Mouse (Mus musculus): ENCODE results near the gene Pcbp1.

The Pcbp1 gene

DNA sequence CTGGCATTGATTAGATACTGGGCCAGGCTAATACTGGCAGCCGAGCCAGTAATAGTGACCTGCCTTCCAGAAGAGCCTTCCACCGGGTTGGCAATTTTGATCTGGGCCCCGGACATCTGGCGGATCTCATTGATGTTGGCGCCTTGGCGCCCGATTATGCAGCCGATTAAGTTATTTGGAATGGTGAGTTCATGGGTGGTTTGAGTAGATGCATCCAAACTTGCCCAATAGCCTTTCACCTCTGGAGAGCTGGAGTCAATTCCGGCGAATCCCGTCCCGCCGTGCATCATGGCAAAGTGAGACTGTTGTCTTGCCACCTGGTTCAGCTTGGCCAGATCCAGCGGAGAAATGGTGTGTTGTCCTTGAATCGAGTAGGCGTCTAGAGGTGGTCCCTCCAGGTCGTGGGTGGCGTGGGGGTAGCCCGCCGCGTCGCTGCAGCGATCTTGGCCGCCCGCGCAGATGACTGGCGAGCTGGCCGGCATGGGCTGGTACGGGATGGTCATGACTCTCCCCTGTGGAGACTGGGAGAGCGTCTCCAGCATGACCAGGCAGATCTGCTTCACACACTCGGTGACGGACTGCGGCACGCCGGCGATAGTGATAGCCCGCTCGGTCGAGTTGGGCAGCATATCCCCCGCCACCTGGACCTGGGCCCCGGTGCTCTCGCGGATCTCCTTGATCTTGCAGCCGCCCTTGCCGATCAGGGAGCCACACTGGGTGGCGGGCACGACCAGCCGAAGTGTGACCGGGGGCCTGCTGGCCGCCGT, 1.1 kb downstream of the Pcbp1 start:
- CTCF ChIA-PET = interaction anchor here (0.6 kb wide), 1 partner anchor 608 kb away, joined by 4 read pairs; no protein-coding TSS in a partner anchor

DNA sequence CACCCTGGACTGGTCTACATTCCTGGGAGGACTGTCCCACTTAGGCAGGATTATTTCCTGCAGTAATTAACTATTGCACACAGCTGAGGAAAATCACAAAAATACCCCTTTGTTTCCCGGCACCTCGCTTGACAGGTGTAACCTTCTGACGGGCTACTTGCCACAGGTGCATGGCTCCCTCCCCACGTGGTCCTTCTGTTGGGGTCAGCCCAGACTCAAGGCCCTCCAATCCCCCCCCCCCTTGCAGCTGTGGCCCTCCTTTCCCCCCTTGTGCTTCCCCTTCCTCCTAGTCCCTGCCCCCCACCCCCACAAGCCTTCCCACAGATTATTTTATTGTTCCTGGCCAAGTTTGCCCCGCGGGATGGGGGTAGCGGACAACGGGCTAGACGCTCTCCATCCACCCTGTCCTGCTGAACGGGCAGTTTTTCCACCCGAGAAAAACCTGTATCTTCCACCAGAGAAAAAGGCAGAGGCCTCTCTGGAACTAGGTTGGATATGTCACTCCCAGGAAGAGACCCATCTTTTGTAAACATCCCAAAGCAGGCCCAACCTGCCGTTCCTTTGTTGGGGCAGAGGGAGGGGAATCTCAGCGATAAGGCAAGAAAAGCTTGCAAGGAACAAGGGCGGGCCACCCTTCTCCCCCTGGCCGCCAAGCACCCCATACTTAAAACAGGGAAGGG, 2.2 kb downstream of the Pcbp1 start:
- CTCF ChIA-PET = interaction anchor here (0.5 to 0.6 kb wide), 3 partner anchors 53 to 609 kb away, joined by 4 read pairs; no protein-coding TSS in a partner anchor

DNA sequence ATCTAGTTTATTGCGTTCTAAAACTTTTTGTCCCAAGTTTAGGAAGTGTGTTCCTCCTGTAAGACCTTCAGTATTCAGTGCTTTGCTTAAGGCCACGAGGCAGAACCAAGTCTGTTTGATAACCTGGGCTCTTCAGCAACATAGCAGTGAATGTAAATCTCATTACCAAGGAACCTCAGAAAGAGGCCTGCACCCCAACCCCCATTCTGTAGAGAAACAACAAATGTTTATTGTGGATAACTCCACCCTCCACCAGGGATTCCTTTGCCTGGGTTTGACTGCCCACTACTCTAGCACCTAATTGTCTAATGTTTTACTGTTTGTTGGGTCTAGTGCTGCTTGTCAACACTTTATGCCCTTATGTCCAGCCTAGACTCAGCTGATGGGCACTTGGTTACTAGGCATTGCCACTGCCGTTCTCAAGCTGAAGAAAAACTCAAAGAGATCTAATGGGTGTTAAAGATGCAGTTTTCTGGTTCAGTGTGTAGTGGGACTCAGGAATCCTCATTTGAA, 2.8 kb downstream of the Pcbp1 start:
- CTCF ChIA-PET = no interaction called here

DNA sequence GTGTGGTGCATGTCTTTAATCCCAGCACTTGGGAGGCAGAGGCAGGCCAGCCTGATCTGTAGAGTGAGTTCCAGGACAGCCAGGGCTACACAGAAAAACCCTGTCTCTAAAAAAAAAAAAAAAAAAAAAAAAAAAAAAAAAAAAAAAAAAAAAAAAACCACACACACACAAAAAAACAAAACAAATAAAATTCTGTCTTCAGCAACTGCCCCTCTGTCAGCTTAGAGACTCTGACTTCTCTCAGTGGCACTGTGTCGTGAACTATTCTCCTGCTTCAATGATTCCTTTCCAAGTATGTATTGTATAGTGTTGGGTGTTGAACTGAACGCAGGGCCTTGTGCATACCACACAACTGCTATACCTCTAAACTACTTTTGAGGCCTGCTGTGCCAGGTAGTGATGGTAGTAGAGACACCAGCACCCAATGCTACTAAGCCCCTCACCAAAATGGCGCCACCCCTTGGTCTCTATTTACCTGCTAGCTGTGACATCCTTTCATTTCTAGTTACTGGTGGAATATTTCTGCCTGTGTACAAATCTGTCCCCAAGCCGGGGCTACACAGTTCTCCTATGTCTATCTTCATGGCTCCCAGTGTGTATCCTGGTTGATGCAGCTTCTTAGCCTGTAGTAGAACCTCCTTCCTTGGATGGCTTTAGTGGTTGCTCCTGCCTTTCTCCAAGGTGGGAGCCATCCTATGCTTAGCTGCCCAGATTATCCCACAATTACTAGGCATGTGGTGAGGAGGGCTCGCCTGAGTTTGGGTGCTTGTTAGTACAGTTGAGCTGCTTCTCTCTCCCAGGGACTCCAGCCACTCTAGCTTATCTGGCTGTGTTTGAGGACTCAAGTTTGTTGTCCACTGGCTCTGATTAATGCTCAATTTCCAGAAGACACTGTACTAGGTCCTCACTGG, 3.9 kb downstream of the Pcbp1 start:
- CTCF ChIA-PET = interaction anchor here (0.6 to 0.8 kb wide), 2 partner anchors 45 to 280 kb away, joined by 3 to 4 read pairs; no protein-coding TSS in a partner anchor

DNA sequence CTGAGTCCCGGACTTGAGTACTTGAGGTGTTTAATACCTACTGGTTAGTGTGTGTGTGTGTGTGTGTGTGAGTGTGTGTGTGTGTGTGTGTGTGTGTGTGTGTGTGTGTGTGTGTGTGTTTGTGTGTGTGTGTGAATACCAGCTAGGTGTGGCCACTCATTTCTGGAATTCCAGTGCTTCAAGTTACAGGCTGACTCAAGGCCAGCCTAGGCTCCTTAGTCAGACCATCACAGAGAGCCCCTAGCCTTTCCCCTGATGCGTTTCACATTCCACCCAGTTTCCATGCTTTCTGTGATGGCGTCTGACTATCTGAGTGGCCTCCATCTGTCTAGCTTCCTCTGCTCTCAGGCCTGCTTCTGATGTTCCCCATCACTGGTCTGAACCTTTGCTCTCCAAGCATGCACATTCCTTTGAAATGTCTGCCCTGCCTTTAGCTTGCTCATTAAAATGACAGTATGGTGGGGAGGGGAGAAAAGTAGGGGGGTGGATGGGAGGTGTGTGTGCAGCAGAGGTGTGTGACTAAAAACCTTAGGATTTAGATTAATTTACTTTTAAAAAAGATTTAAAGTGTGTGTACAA, 6.3 kb downstream of the Pcbp1 start:
- CTCF ChIA-PET = no interaction called here

DNA sequence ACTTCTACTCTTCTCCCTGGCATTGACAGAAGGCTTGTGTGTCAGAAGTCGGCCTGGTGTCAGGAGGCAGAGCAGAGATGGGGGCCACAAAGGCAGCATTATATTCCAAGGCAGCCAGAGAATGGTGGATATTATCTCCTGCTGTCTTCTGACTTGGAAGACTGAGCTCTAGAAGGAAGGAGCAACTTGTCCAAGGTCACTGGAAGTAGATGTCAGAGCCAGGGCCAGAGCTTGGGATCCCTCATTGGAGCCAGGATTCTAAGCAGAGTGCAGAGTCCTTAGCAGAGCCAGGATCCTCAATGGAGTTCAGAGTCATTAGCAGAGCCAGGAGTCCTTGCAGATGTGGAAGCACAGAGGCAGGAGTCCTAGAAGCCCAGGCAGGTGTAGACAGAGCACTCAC, 10.1 kb downstream of the Pcbp1 start:
- CTCF ChIA-PET = no interaction called here

DNA sequence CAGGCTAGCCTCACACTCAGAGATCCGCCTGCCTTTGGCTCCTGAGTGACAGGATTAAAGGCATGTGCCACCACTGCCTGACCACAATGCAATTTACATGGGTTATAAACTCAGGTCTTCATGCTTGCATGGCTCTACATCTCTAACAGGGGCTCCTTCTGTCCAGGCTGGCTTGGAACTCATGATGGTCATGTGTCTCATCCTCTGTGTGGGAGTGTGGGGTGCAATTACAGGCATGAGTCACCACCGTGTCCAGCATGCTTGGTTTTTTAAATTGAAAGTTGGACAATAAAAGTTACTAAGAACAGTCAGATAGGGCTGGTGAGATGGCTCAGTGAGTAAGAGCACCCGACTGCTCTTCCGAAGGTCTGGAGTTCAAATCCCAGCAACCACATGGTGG, 12.8 kb downstream of the Pcbp1 start:
- CTCF ChIA-PET = no interaction called here

DNA sequence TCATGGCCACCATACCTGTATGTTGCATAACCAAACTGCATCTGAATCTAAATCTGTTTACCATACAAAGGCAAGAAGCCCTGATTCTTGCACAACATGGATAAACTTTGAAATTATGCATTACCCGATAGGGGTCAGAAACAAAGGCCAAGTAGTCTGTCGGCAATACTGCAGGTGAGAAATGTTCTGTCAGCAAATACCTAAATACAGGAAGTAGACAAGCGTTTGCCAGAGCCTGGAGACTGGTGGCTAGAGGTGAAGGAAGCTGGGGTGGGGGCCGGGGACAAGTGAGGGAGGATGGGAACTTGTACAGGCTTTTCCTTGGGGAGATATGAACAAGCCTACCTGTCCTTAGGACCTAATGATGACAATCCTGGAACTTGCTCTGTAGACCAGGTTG, 15.1 kb downstream of the Pcbp1 start:
- CTCF ChIA-PET = no interaction called here

DNA sequence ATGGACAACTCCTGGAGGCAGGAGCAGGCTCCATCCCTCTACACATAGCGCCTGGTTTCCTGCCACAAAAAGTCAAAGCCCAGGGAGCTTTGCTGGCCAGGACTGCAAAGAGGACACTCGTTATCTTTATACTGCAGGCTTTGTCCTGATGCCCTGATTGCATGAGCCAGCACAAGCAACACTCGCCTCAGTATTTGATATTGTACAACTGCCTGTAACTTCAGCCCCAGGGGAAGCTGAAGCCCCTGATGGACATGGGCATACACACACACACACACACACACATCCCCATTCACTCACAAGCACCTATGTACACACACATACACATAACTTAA, 16.3 kb downstream of the Pcbp1 start:
- CTCF ChIA-PET = no interaction called here

DNA sequence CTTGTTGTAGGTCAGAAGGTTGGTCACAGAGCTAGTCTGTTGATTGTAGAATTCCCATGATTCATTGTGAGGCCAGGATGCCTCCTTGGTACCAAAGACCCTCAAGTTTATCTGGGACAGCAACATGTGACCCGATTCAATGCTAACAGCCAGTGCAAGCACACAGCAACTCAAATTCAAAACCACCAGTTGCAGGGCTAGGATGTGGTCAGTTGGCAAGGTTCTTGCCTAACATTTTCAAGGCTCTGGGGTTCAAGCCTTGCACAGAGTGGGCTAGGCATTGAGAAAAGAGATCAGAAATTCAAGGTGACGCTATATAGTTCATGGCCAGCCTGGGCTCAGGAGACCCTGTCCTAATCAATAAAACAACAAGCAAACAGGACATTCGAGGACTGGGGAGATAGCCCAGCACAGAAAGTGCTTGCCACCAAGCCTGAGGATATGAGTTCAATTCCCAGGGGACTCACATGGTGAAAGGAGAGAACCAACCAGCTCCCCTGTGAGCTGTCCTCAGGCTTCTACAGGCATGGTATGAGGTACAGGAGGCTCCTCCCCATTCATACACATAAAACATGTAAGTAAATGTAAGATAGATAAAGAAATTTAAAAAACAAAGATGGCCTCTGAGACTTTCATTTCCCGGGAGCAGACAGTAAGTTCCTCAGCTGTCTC, 16.8 kb downstream of the Pcbp1 start:
- CTCF ChIA-PET = no interaction called here

DNA sequence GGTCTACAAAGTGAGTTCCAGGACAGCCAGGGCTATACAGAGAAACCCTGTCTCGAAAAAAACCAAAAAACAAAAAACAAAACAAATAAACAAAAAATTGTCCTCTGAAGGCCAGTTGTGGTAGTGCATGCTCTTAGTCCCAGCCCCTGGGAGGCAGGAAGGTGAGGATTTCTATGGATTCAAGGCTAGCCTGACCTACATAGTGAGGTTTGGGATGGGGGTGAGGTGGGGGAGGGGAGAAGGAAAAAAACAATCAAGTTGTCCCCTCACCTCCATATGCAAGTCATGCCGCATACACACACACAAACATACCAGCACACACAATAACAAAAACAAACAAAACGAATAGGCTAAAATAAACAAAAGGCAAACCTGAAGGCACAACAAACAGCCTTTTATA, 17.4 kb downstream of the Pcbp1 start:
- CTCF ChIA-PET = interaction anchor here (0.6 kb wide), 1 partner anchor 160 kb away, joined by 3 read pairs; no protein-coding TSS in a partner anchor

DNA sequence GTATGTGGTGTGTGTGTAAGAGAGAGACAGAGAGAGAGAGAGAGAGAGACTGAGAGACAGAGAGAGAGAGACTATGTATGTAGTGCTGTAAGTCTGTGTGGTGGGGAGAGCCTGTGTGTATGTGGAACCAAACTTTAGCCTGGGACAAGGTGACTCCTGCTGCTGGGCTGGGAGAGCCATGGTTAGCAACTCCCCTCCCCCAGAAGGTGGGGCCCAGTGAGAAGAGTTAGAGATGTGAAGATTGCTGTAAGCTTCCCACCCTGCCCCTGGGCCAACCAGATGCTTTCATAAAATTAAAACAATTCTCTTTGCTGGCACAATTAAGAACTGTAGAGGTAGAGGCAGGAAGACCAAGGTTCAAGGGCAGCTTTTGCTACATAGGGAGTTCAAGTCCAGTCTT, 19.0 kb downstream of the Pcbp1 start:
- CTCF ChIA-PET = no interaction called here

DNA sequence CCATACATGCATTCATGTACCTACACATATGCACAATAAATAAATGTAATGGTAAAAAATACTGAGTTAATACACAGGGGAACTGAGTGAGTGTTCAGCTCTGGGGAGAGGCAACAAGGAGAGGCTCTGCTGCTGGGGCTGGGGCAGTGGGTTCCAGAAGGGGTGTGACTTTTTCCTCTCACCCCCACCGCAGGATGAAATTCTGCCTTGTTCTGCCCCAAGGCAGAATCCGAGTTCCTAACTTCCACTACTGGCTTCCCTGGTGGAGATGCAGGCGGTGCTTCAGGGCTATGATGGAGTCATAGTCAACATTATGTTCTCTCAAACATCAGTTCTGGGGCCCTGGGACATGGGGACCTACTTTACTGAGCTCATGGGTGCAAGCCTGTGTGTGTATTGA, 19.8 kb downstream of the Pcbp1 start:
- CTCF ChIA-PET = no interaction called here

DNA sequence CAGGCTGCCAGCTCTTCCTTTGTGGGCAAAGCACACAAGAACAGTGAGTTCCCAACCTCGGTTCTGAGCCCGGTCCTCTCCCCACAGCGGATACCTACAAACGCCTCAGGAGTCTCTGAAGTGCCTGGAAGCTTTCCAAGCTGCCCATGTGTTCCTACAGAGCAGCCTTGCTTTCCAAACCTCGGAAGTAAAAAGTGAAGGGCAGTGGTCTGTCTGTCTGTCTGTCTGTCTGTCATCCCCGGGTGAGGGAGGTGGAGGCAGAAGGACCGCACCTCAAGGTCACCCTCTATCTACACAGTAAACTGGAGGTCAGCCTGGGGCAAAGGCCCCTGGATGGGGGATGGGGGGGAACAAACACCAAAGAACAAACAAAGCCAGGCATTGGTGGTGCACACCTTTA, 20.4 kb downstream of the Pcbp1 start:
- CTCF ChIA-PET = no interaction called here

DNA sequence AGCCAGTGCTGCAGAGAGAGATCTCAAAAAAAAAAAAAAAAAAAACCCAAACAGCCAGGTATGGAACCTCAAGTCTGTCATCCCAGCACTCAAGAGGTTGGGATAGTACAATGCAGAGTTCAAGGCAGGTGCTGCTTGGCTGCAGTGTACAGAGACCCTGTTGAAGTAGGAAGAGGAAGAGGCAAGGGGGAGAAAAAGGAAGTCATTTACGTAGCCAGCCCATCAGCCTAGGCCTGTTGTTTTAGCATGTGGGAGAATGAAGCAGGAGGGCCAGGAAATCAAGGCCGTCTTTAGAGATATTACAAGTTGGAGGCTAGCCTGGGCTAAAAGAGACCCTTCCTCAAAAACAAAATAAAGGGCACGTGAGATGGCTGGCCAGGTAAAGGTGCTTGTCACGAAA, 22.6 kb downstream of the Pcbp1 start:
- CTCF ChIA-PET = interaction anchor here (0.5 to 0.6 kb wide), 2 partner anchors 82 to 117 kb away, joined by 4 to 7 read pairs; no protein-coding TSS in a partner anchor

DNA sequence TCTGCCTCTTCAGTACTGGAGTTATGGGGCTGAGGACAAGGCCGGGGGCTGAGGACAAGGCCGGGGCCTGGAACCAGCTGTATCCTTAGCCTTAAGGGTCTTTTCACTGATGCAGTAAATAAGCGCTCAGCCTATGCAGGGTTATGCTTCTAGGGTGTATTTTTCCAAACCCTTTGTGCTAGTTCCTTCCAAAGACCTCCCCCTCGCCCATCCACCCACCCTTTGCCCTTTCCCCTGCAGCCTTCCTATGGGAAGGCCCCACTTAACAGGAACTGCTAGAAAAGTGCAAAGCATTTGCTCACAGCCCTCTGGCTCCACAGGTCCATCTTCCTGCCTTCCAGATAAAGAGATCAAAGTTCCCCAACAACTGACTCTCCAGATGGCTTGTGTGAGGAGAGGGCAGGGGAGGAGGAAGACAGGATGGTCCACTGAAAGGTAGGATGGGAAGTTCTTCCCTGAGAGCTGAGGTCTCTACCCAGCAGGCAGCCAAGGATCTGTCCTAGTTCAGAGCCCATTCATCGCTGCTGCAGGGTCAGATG, 26.5 kb downstream of the Pcbp1 start:
- CTCF ChIA-PET = no interaction called here

DNA sequence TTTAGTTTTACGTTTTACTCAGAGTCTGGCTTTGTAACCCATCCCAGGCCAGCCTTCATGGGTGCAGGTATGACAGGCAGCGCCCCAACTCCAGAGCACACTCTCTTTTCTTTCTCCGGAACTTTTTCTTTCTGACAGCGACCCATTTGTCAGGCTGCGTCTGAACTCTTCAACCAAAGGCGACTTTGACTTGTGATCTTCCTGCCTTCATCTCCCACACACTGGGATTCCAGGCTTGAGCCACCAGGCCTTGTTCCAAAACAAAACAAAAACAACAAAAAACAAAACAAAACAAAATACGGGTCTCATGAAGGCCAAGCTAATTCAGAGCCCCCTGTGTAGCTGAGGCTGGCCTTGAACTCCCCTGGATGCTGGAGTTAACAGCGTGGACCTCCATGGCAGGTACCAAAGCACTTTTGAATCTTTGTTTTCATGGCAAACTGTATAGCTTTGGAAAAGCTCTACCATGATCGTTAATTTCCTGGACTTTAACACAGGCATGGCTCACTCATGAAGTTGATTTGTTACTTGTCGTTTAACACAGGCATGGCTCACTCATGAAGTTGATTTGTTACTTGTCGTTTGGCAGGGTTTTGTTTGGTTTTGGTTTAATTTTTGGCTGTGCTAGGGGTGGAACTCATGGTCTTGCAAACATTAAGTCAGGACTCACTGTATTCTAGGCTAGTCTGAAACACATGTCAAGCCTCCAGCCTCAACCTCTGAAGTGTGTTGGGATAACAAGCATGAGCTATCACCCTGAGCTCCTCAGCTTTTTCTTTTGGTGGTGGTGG, 28.0 kb downstream of the Pcbp1 start:
- CTCF ChIA-PET = interaction anchor here (0.7 kb wide), 2 partner anchors 78 to 166 kb away, joined by 3 read pairs; no protein-coding TSS in a partner anchor

DNA sequence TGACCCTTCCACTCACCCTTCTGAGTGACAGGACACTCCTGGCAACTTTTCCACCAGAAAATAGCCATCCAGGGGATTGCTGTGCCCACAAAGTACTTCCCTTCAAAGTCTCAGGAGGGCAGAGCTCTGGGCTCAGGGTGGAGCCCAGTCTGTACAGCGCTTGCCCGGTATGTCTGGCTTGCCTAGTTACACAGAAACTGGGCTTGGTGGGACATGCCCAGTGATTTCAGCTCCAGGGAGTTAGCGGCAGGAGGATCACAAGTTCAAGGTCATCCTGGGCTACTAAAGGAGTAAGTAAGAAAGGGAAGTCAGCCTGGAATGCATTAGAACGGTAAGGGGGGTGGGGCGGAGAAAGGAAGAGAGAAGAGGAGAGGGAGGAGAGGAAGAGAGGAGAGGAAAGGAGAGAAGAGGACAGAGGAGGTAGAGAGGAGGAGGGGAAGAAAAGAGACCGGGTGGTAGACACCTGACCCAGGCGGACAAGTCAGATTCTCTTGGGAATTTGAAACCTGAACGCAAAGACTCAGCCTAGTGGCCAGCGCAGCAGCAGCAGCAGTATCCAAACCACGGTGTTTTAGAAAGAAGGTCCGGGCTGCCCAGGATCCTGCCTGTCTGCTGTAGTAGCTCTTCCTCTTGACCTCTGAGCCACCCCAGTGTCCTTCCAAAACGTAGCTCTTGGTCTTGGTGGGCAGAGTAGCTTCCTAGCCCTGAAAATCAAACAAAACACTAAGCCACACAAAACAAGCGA, 28.9 kb downstream of the Pcbp1 start:
- CTCF ChIA-PET = interaction anchor here (0.7 kb wide), 1 partner anchor 961 kb away, joined by 15 read pairs; no protein-coding TSS in a partner anchor

DNA sequence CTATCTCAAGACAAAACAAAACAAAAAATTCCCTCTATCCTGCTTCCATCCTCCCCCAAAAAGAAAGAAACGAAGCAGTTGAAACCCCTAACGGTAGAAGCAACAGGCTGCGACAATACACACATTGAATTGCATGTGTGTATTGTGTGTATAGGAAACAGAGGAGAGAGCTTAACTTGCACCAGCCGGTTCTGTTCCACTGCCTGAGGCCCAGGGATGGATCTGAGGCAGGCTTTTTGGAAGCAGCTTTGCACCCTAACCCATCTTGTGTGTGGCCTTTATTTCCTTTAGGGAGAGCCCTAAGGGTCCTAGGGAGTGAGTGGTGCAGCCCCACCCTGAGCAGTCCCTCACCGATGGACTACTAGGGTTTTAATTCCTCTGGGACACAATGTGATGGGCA, 29.5 kb downstream of the Pcbp1 start:
- CTCF ChIA-PET = interaction anchor here (0.7 kb wide), 1 partner anchor 962 kb away, joined by 15 read pairs; no protein-coding TSS in a partner anchor
